Comparison of ENCODE assay signal across 13 mouse cellular contexts in genomic region chr8:70615894-70616293, GRCm38 (mm10). TPM values are rescaled to one million over a fixed set of nuclear protein-coding genes. Genes with fewer than 3 reads are reported as not detected.
DNase-seq lines count a peak whose midpoint lies in the region; TF ChIP-seq lines count a peak whose summit lies in the region.
"Had no signal": no experiment of that assay in that cellular context is flagged by ENCODE, and none has a peak within 500 bp of the region (broad histone marks: within the 10 kb centered on the region; RNA-seq: fewer than 3 reads in every experiment).

Lrrc25 (plus strand) TSS chr8:70616155.

- in situ Hi-C loops in CH12.LX (cut with MboI; ENCODE audit: low pct_ligation_motif_present, low pct_unique_long_range_greater_than_20kb, low sequenced_read_pairs) = no loop called here

- TF ChIP-seq EP300 in CH12.LX (IDR thresholded peaks at IDR 0.05; ENCODE audit: low read length) = no peak

- dilution Hi-C loops in CH12.LX (cut with MboI; ENCODE audit: extremely low pct_ligation_motif_present, extremely low pct_unique_long_range_greater_than_20kb, low sequenced_read_pairs) = no loop called here

- no peaks in the 10 kb centered on the region for H3K27me3 ChIP-seq in CH12.LX (replicated peaks)
- H3K27me3 ChIP-seq in forebrain, embryonic 10.5 days (ENCODE audit: poor library complexity, severe bottlenecking) = peaks cover 26% of the 10 kb centered on the region

- DNase-seq in layer of hippocampus, adult 2 months (ENCODE audit: low spot score in 2 of 2) = no peak
- no peak for DNase-seq in layer of hippocampus, postnatal 25 days (ENCODE audit: extremely low spot score in 1 of 2, low spot score in 1 of 2)
- DNase-seq in CH12.LX (ENCODE audit: extremely low read depth) = peak; percentile 27
- DNase-seq in forebrain, embryonic 10.5 days (ENCODE audit: extremely low spot score, low spot score) = no peak
- no peak for DNase-seq in left cerebral cortex, adult 8-10 months (ENCODE audit: low spot score in 2 of 2)
- DNase-seq: kidney, postnatal 4 days; right cerebral cortex, postnatal 14 days; thymus, adult 18-20 months had no signal

- 0% methylated on average over 3 of the region's 3 CpGs for WGBS in macrophage (ENCODE audit: missing documents)
- 85% methylated on average over 3 of the region's 3 CpGs for WGBS in forebrain, embryonic 10.5 days

- no peak for TF ChIP-seq POLR2A in CH12.LX (IDR thresholded peaks at IDR 0.05; ENCODE audit: low read depth, low read length)

- H3K4me1 ChIP-seq in CH12.LX (ENCODE audit: control insufficient read depth in 1 of 2, insufficient read depth in 2 of 2) = peaks cover 29 to 73% of the 10 kb centered on the region in 2 experiments
- no peaks in the 10 kb centered on the region; the same call in 1 of the 2 replicates for H3K4me1 ChIP-seq in brown adipose tissue, adult 24 weeks (ENCODE audit: control insufficient read depth, insufficient read depth, insufficient read length, low read length)
- peaks cover 47% of the 10 kb centered on the region for H3K4me1 ChIP-seq in forebrain, embryonic 10.5 days

- peak within 1 kb of the TSS; percentile 18; the same call in 1 of the 2 replicates for H3K27ac ChIP-seq in layer of hippocampus, adult 2 months
- H3K27ac ChIP-seq in CH12.LX (ENCODE audit: insufficient read depth, low read depth) (no peak within 1 kb of the TSS), macrophage (peak within 1 kb of the TSS; percentile 99)
- H3K27ac ChIP-seq in brown adipose tissue, adult 24 weeks (replicated peaks; ENCODE audit: low read depth, low read length) = peak within 1 kb of the TSS; percentile 86
- H3K27ac ChIP-seq in forebrain, embryonic 10.5 days = no peak within 1 kb of the TSS
- H3K27ac ChIP-seq: heart, embryonic 13.5 days; midbrain, embryonic 12.5 days had no signal

- peaks cover 0 to 6% of the 10 kb centered on the region in 2 experiments for H3K36me3 ChIP-seq in CH12.LX (replicated peaks in 1 of 2; ENCODE audit: control insufficient read depth in 1 of 2, insufficient read depth in 1 of 2, low read length in 1 of 2)
- no peaks in the 10 kb centered on the region; the same call in 1 of the 2 replicates for H3K36me3 ChIP-seq in macrophage (ENCODE audit: inconsistent target)
- H3K36me3 ChIP-seq in forebrain, embryonic 10.5 days (replicated peaks) = no peaks in the 10 kb centered on the region
- H3K36me3 ChIP-seq: heart, embryonic 13.5 days; midbrain, embryonic 12.5 days had no signal

- H3K9me3 ChIP-seq in CH12.LX (replicated peaks; ENCODE audit: low read length) = no peaks in the 10 kb centered on the region
- H3K9me3 ChIP-seq in forebrain, embryonic 10.5 days = no peaks in the 10 kb centered on the region
- H3K9me3 ChIP-seq: heart, embryonic 13.5 days; midbrain, embryonic 12.5 days had no signal

- no peak for TF ChIP-seq CTCF in layer of hippocampus, adult 2 months (conservative IDR thresholded peaks at IDR 0.05)
- TF ChIP-seq CTCF in CH12.LX (conservative IDR thresholded peaks at IDR 0.05 in 1 of 2, IDR thresholded peaks at IDR 0.05 in 1 of 2; ENCODE audit: low read depth in 2 of 2, low read length in 2 of 2) = no peak

- no peak within 1 kb of the TSS for H3K4me3 ChIP-seq in layer of hippocampus, adult 2 months
- H3K4me3 ChIP-seq in CH12.LX (replicated peaks in 1 of 3; ENCODE audit: low read depth in 2 of 3, low read length in 2 of 3, poor library complexity in 1 of 3) (no peak within 1 kb of the TSS), macrophage (ENCODE audit: inconsistent target) (peak within 1 kb of the TSS; percentile 91)
- peak within 1 kb of the TSS; percentile 59 for H3K4me3 ChIP-seq in brown adipose tissue, adult 24 weeks (ENCODE audit: insufficient read depth, low read depth, low read length)
- H3K4me3 ChIP-seq in forebrain, embryonic 10.5 days = no peak within 1 kb of the TSS
- H3K4me3 ChIP-seq: erythroblast, embryonic 14.5 days; heart, embryonic 13.5 days; midbrain, embryonic 12.5 days had no signal

- TF ChIP-seq RAD21 in CH12.LX (IDR thresholded peaks at IDR 0.05; ENCODE audit: low read depth, low read length) = no peak

- H3K4me2 ChIP-seq in CH12.LX (ENCODE audit: insufficient read depth, low read depth, poor library complexity, severe bottlenecking) = no peak within 1 kb of the TSS
- H3K4me2 ChIP-seq: midbrain, embryonic 12.5 days had no signal

- no peak within 1 kb of the TSS for H3K9ac ChIP-seq in CH12.LX (ENCODE audit: insufficient read depth, low read depth)
- H3K9ac ChIP-seq: heart, embryonic 13.5 days; midbrain, embryonic 12.5 days had no signal

- no peaks in the 10 kb centered on the region for H3K79me2 ChIP-seq in CH12.LX (replicated peaks; ENCODE audit: control insufficient read depth, extremely low read depth, insufficient read depth, poor library complexity, severe bottlenecking)
- H3K79me2 ChIP-seq in macrophage (ENCODE audit: inconsistent target) = peaks cover 54% of the 10 kb centered on the region

TF ChIP-seq in CH12.LX, 34 proteins besides CTCF, POLR2A, EP300 and RAD21:
- TF ChIP-seq SIN3A (IDR thresholded peaks at IDR 0.05; ENCODE audit: low read length) (no peak), NELFE (IDR thresholded peaks at IDR 0.05; ENCODE audit: low read depth, low read length) (no peak), USF2 (conservative IDR thresholded peaks at IDR 0.05; ENCODE audit: low read depth, low read length) (no peak), ETS1 (conservative IDR thresholded peaks at IDR 0.05; ENCODE audit: low read depth, low read length) (no peak), ELF1 (IDR thresholded peaks at IDR 0.05; ENCODE audit: low read depth, low read length) (no peak), MXI1 (IDR thresholded peaks at IDR 0.05; ENCODE audit: low read depth, low read length) (no peak), MAZ (IDR thresholded peaks at IDR 0.05; ENCODE audit: low read depth, low read length) (no peak), MAX (IDR thresholded peaks at IDR 0.05; ENCODE audit: low read length) (no peak), SMC3 (IDR thresholded peaks at IDR 0.05; ENCODE audit: low read depth, low read length) (no peak), CHD1 (IDR thresholded peaks at IDR 0.05; ENCODE audit: low read depth, low read length) (no peak), USF1 (IDR thresholded peaks at IDR 0.05; ENCODE audit: low read depth, low read length) (no peak), CHD2 (IDR thresholded peaks at IDR 0.05; ENCODE audit: low read length) (no peak), POLR2AphosphoS2 (IDR thresholded peaks at IDR 0.05; ENCODE audit: low read depth, low read length) (no peak), HCFC1 (IDR thresholded peaks at IDR 0.05; ENCODE audit: low read depth, low read length) (no peak)

RNA-seq across cellular contexts. Expression of gene Lrrc25, which starts in this region (rescaled TPM):
- total RNA-seq in layer of hippocampus, adult 2 months (2021) = under 1 TPM; 0.54 to 0.97 TPM
- 1 to 10 TPM in 1 of 2 experiments, under 1 TPM in 1; 0.63 to 1.0 TPM for total RNA-seq in layer of hippocampus, postnatal 25 days (2021)
- total RNA-seq in CH12.LX (2012; rRNA removed) (0.25 and 0.30 TPM in 2 replicates), CH12.LX (2014; rRNA removed) (2.4 and 2.6 TPM in 2 replicates)
- polyA plus RNA-seq in CH12.LX (2012; ENCODE audit: insufficient read length, low read depth) (4.0 and 5.9 TPM in 2 replicates), macrophage (2018) (104 to 230 TPM (median 156 TPM) in 3 replicates)
- 2.0 TPM in 2 replicates for polyA plus RNA-seq in brown adipose tissue, adult 24 weeks (2012; ENCODE audit: insufficient read depth, insufficient read length, missing spikeins)
- total RNA-seq in macrophage (2018; cell fraction: chromatin; rRNA removed) = 100 to 1,000 TPM in 7 of 26 experiments, 10 to 100 TPM in 19; 21.1 to 149 (median 77.4) TPM
- 100 to 1,000 TPM in 25 of 26 experiments, 10 to 100 TPM in 1; 89.3 to 365 (median 193) TPM for total RNA-seq in macrophage (2018; cell fraction: cytosol; rRNA removed)
- 100 to 1,000 TPM in 23 of 26 experiments, 10 to 100 TPM in 3; 63.8 to 384 (median 181) TPM for total RNA-seq in macrophage (2018; cell fraction: nucleus; rRNA removed)
- polyA plus RNA-seq in forebrain, embryonic 10.5 days (2016; fragmentation: Nextera tagmentation; extraction: Ambion mirVana) = 0.49 and 0.87 TPM in 2 replicates
- 1 to 10 TPM in 1 of 4 experiments, under 1 TPM in 3; 0.55 to 1.3 (median 0.87) TPM for total RNA-seq in left cerebral cortex, adult 8-10 months (2022)

Comparison
In these comparisons a context has a peak if more than half of its experiments do, and no peak if none do; other contexts are left out.
1. RNA of gene Lrrc25 (polyA plus RNA-seq): 104 to 230 TPM in macrophage; 4.0 to 5.9 TPM in CH12.LX, 2.0 TPM in brown adipose tissue, adult 24 weeks and 0.49 to 0.87 TPM in forebrain, embryonic 10.5 days; every median in the first group is over 10 times any median in the second.
2. H3K27ac ChIP-seq: peak in layer of hippocampus, adult 2 months (single experiment), brown adipose tissue, adult 24 weeks (single experiment) and macrophage (single experiment); none in CH12.LX (single experiment) and forebrain, embryonic 10.5 days (single experiment).
3. H3K4me3 ChIP-seq: peak in brown adipose tissue, adult 24 weeks (single experiment) and macrophage (single experiment); none in layer of hippocampus, adult 2 months (single experiment), CH12.LX (0 of 3) and forebrain, embryonic 10.5 days (single experiment).